Mouse (Mus musculus): ENCODE results near the gene Lpcat4.

- TF ChIP-seq GATA1 (IDR thresholded peaks at IDR 0.05; ENCODE audit: borderline replicate concordance, low read length) (no peak), FLI1 (IDR thresholded peaks at IDR 0.05; ENCODE audit: low read length) (no peak)
These were observed 56.9 kb downstream of the Lpcat4 start for GRCm38 (mm10) chr2:112296211-112296610.
